Mouse (Mus musculus) stomach, postnatal 0 days (tissue): ENCODE measurements around the gene Tmem59l.

Source experiments
- CTCF ChIP-seq: IDR thresholded peaks from 2 replicates; pipeline ENCODE4 v1.5.1; 2016; ENCODE audit warnings: antibody characterized with exemption, low read depth, mild to moderate bottlenecking, moderate library complexity
- EP300 ChIP-seq: optimal IDR thresholded peaks from 2 replicates; pipeline ENCODE3; 2016; ENCODE audit warnings: antibody characterized with exemption

DNA sequence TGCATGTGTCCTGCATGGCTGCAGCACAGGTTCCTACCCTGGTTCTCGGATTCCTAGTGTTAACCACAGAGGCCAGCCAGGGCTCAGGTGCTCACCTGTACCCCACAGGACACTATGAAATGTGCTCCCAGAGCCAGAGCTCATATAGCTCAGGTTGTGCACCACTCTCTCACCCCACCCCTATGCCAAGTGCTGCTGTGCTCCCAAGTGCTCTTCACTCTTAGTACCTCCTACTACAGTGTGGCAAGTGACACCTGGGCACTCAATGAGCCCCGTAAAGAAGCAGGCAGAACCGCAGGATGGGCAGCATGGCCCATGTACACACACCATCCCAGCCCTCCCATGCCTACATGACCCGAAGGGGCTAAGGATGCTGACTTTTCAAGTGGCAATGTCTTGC, 18.4 kb downstream of the Tmem59l start:
- TF ChIP-seq CTCF (no peak), EP300 (no peak)
